Mouse (Mus musculus): Measurements from ENCODE around the gene F5. TPM values are rescaled to one million over a fixed set of nuclear protein-coding genes. Genes with fewer than 3 reads are reported as not detected.

The F5 gene
- total and polyA plus RNA-seq, 3 experiments = not detected

- no peak overlapping the region for H3K4me3 ChIP-seq (ENCODE audit: control insufficient read depth in 1 of 2, insufficient read depth in 1 of 2, low read depth in 2 of 2, low read length in 2 of 2)
- no peaks in the 10 kb centered on the region for H3K79me2 ChIP-seq (ENCODE audit: control insufficient read depth, insufficient read depth, low read length, poor library complexity)
- H3K27ac ChIP-seq (ENCODE audit: control insufficient read depth, low read depth, low read length) = no peak overlapping the region
- TF ChIP-seq MXI1 (IDR thresholded peaks at IDR 0.05; ENCODE audit: low read depth, low read length) = no peak
- TF ChIP-seq EP300 (IDR thresholded peaks at IDR 0.05; ENCODE audit: low read depth in 1 of 2, low read length in 2 of 2) = peak in 1 of 2 experiments; percentile 36; a peak in 1 of 4 replicates
- DNase-seq (ENCODE audit: low read depth, low spot score) = peak; percentile 77
- H3K27me3 ChIP-seq (ENCODE audit: control insufficient read depth in 1 of 2, insufficient read depth in 2 of 2, low read length in 2 of 2) = peaks cover 0 to 2% of the 10 kb centered on the region in 2 experiments; a peak in 1 of 4 replicates
- no peaks in the 10 kb centered on the region for H3K9me3 ChIP-seq (replicated peaks; ENCODE audit: insufficient read depth, low read length)
- no peak overlapping the region for H3K9ac ChIP-seq (ENCODE audit: control insufficient read depth, low read depth, low read length, poor library complexity, severe bottlenecking)
- H3K4me1 ChIP-seq (ENCODE audit: control insufficient read depth in 1 of 2, insufficient read depth in 2 of 2, low read length in 2 of 2) = no peaks in the 10 kb centered on the region
- H3K36me3 ChIP-seq (ENCODE audit: control insufficient read depth in 1 of 2, insufficient read depth in 2 of 2, low read length in 2 of 2) = no peaks in the 10 kb centered on the region; a peak in 2 of 4 replicates
Observed at GRCm38 (mm10) chr1:164176856-164177255, 25.2 kb downstream of the F5 start.

- no peaks in the 10 kb centered on the region for H3K9me3 ChIP-seq (replicated peaks; ENCODE audit: insufficient read depth, low read length)
- no peaks in the 10 kb centered on the region; a peak in 2 of 4 replicates for H3K36me3 ChIP-seq (ENCODE audit: control insufficient read depth in 1 of 2, insufficient read depth in 2 of 2, low read length in 2 of 2)
- H3K27me3 ChIP-seq (ENCODE audit: control insufficient read depth in 1 of 2, insufficient read depth in 2 of 2, low read length in 2 of 2) = peaks cover 0 to 2% of the 10 kb centered on the region in 2 experiments; a peak in 2 of 4 replicates
- TF ChIP-seq GABPA (IDR thresholded peaks at IDR 0.05; ENCODE audit: low read depth, low read length) = no peak
- no peak for TF ChIP-seq NRF1 (IDR thresholded peaks at IDR 0.05; ENCODE audit: insufficient read depth, low read depth, low read length, poor library complexity, severe bottlenecking)
- no peak for TF ChIP-seq NELFE (IDR thresholded peaks at IDR 0.05; ENCODE audit: low read depth, low read length)
- no peak for TF ChIP-seq KAT2A (conservative IDR thresholded peaks at IDR 0.05; ENCODE audit: low read depth, low read length)
- TF ChIP-seq CHD1 (IDR thresholded peaks at IDR 0.05; ENCODE audit: low read depth, low read length) = no peak
- TF ChIP-seq MYB (IDR thresholded peaks at IDR 0.05; ENCODE audit: low read depth, low read length) = no peak
- no peak for TF ChIP-seq MYC (IDR thresholded peaks at IDR 0.05; ENCODE audit: low read depth, low read length)
- no peak for TF ChIP-seq RAD21 (IDR thresholded peaks at IDR 0.05; ENCODE audit: low read depth, low read length)
- TF ChIP-seq MAZ (IDR thresholded peaks at IDR 0.05; ENCODE audit: low read depth, low read length) = no peak
- TF ChIP-seq E2F4 (IDR thresholded peaks at IDR 0.05; ENCODE audit: borderline replicate concordance, low read depth, low read length) = no peak
- DNase-seq (ENCODE audit: low read depth, low spot score) = no peak
- H3K27ac ChIP-seq (ENCODE audit: control insufficient read depth, low read depth, low read length) = no peak overlapping the region
- H3K4me3 ChIP-seq (ENCODE audit: control insufficient read depth in 1 of 2, insufficient read depth in 1 of 2, low read depth in 2 of 2, low read length in 2 of 2) = no peak overlapping the region
- H3K9ac ChIP-seq (ENCODE audit: control insufficient read depth, low read depth, low read length, poor library complexity, severe bottlenecking) = no peak overlapping the region
- H3K79me2 ChIP-seq (ENCODE audit: control insufficient read depth, insufficient read depth, low read length, poor library complexity) = no peaks in the 10 kb centered on the region
- no peaks in the 10 kb centered on the region for H3K4me1 ChIP-seq (ENCODE audit: control insufficient read depth in 1 of 2, insufficient read depth in 2 of 2, low read length in 2 of 2)
Observed at GRCm38 (mm10) chr1:164178429-164178828, 26.8 kb downstream of the F5 start.

GRCm38 (mm10) chr1:164184142-164184870, 32.7 kb downstream of the F5 start:
- Histone ChIP-seq H3K27me3 (ENCODE audit: control insufficient read depth in 1 of 2, insufficient read depth in 2 of 2, low read length in 2 of 2) (no peaks in the 10 kb centered on the region; a peak in 2 of 4 replicates), H3K36me3 (ENCODE audit: control insufficient read depth in 1 of 2, insufficient read depth in 2 of 2, low read length in 2 of 2) (no peaks in the 10 kb centered on the region), H3K9ac (ENCODE audit: control insufficient read depth, low read depth, low read length, poor library complexity, severe bottlenecking) (peak overlapping the region; percentile 32), H3K4me1 (ENCODE audit: control insufficient read depth in 1 of 2, insufficient read depth in 2 of 2, low read length in 2 of 2) (no peaks in the 10 kb centered on the region), H3K9me3 (replicated peaks; ENCODE audit: insufficient read depth, low read length) (no peaks in the 10 kb centered on the region), H3K4me3 (ENCODE audit: control insufficient read depth in 1 of 2, insufficient read depth in 1 of 2, low read depth in 2 of 2, low read length in 2 of 2) (peak overlapping the region; percentile 20 to 38), H3K79me2 (ENCODE audit: control insufficient read depth, insufficient read depth, low read length, poor library complexity) (no peaks in the 10 kb centered on the region), H3K27ac (ENCODE audit: control insufficient read depth, low read depth, low read length) (no peak overlapping the region)
- peak; percentile 76 for DNase-seq (ENCODE audit: low read depth, low spot score)
- TF ChIP-seq MXI1 (IDR thresholded peaks at IDR 0.05; ENCODE audit: low read depth, low read length) (no peak), KAT2A (conservative IDR thresholded peaks at IDR 0.05; ENCODE audit: low read depth, low read length) (no peak), E2F4 (IDR thresholded peaks at IDR 0.05; ENCODE audit: borderline replicate concordance, low read depth, low read length) (no peak), RAD21 (IDR thresholded peaks at IDR 0.05; ENCODE audit: low read depth, low read length) (peak; percentile 80), ZNF384 (IDR thresholded peaks at IDR 0.05; ENCODE audit: low read depth, low read length) (no peak), JUND (IDR thresholded peaks at IDR 0.05; ENCODE audit: low read depth, low read length) (no peak), POLR2A (IDR thresholded peaks at IDR 0.05; ENCODE audit: control insufficient read depth in 1 of 2, insufficient read depth in 1 of 2, low read depth in 1 of 2, low read length in 2 of 2, poor library complexity in 1 of 2) (no peak), CTCF (IDR thresholded peaks at IDR 0.05 in 2 of 3, conservative IDR thresholded peaks at IDR 0.05 in 1 of 3; ENCODE audit: control insufficient read depth in 1 of 3, insufficient read depth in 1 of 3, low read depth in 2 of 3, low read length in 3 of 3, poor library complexity in 1 of 3, severe bottlenecking in 1 of 3) (peak; percentile 28 to 84 (median 71); a peak in 5 of 6 replicates), TBP (IDR thresholded peaks at IDR 0.05; ENCODE audit: low read depth, low read length) (no peak), UBTF (IDR thresholded peaks at IDR 0.05; ENCODE audit: borderline replicate concordance, insufficient read depth, low read depth, low read length) (no peak), ELF1 (IDR thresholded peaks at IDR 0.05; ENCODE audit: low read depth, low read length) (0 out of 2 replicates have a peak, but pooled peaks have one; percentile 32), ETS1 (IDR thresholded peaks at IDR 0.05; ENCODE audit: low read depth, low read length) (no peak), SIN3A (IDR thresholded peaks at IDR 0.05; ENCODE audit: low read length) (0 out of 2 replicates have a peak, but pooled peaks have one; percentile 23), SMC3 (IDR thresholded peaks at IDR 0.05; ENCODE audit: low read depth, low read length) (peak; percentile 74), GATA1 (IDR thresholded peaks at IDR 0.05; ENCODE audit: low read depth, low read length) (no peak), ZMIZ1 (IDR thresholded peaks at IDR 0.05; ENCODE audit: low read depth, low read length) (no peak), MAFK (IDR thresholded peaks at IDR 0.05; ENCODE audit: borderline replicate concordance, low read depth, low read length) (no peak)

Data from MEL (cell line).